Mouse (Mus musculus) intestine, postnatal 0 days (tissue): ENCODE results near the gene Bcap31. TPM values are rescaled to one million over a fixed set of nuclear protein-coding genes. Genes with fewer than 3 reads are reported as not detected.

ENCODE experiments used
- ATAC-seq: fragments of 200-750 bp; cut with Nextera tagmentation; 2 replicates; pipeline ENCODE4 v1.8.0; 2017; ENCODE audit warnings: mild to moderate bottlenecking, moderate TSS enrichment, moderate library complexity
- H3K27ac ChIP-seq: fragments of 300-500 bp; sonication (generic); 2 replicates; pipeline ENCODE4 v1.5.1; 2014; ENCODE audit warnings: mild to moderate bottlenecking, low read depth, low read length, moderate library complexity
- H3K27me3 ChIP-seq: fragments of 300-500 bp; sonication (generic); replicated peaks from 2 replicates; pipeline ENCODE4 v1.6.1; 2014; ENCODE audit warnings: low read length, mixed read lengths; ENCODE audit not compliant: control insufficient read depth, insufficient read depth
- H3K36me3 ChIP-seq: fragments of 300-500 bp; sonication (generic); 2 replicates; pipeline ENCODE4 v1.6.1; 2014; ENCODE audit warnings: mild to moderate bottlenecking, moderate library complexity; ENCODE audit not compliant: control insufficient read depth, insufficient read depth
- H3K4me1 ChIP-seq: fragments of 300-500 bp; sonication (generic); replicated peaks from 2 replicates; pipeline ENCODE4 v1.6.1; 2014; ENCODE audit warnings: antibody characterized with exemption, low read length, mixed read lengths; ENCODE audit not compliant: control insufficient read depth, insufficient read depth
- H3K4me2 ChIP-seq: fragments of 300-500 bp; sonication (generic); replicated peaks from 2 replicates; pipeline ENCODE4 v1.6.1; 2014; ENCODE audit warnings: low read depth, mild to moderate bottlenecking, moderate library complexity
- H3K4me3 ChIP-seq: fragments of 300-500 bp; sonication (generic); 2 replicates; pipeline ENCODE4 v1.5.1; 2014; ENCODE audit warnings: low read depth, low read length
- H3K9ac ChIP-seq: fragments of 300-500 bp; sonication (generic); 2 replicates; pipeline ENCODE4 v1.6.1; 2014; ENCODE audit warnings: mild to moderate bottlenecking, low read depth, low read length
- H3K9me3 ChIP-seq: fragments of 300-500 bp; sonication (generic); 2 replicates; pipeline ENCODE4 v1.6.1; 2016; ENCODE audit warnings: mixed run types; ENCODE audit not compliant: control insufficient read depth
- CTCF ChIP-seq: sonication (generic); IDR thresholded peaks from 2 replicates; pipeline ENCODE4 v1.5.1; 2016; ENCODE audit warnings: low read depth, mild to moderate bottlenecking, control low read depth, antibody characterized with exemption, moderate library complexity
- WGBS: fragments of 180-500 bp; shearing (Covaris S2); extraction: QIAGEN DNeasy Blood & Tissue Kit; methylation state at CpG from one replicate; pipeline ENCODE4 v1.1.7; 2014; 5-methylcytosine and 5-hydroxymethylcytosine counted together
- polyA plus RNA-seq: library from polyadenylated mRNA; unstranded; fragments of >200 nt; fragmentation: Nextera tagmentation; extraction: Ambion mirVana; gene quantifications from 2 replicates; pipeline ENCODE4 v1.2.1, GENCODE M21; 2015

Bcap31 gene
- polyA plus RNA-seq, 1 experiment from 2014 or later: 382 TPM

GRCm38 (mm10) chrX:73673968-73674661 lies 41.9 kb downstream of the Bcap31 start:
- peak; percentile 20; the same call in 1 of the 2 replicates for ATAC-seq
- Histone ChIP-seq H3K4me2 (peak overlapping the region; percentile 63), H3K27me3 (no peaks in the 10 kb centered on the region), H3K9ac (peak overlapping the region; percentile 79), H3K9me3 (no peaks in the 10 kb centered on the region), H3K27ac (peak overlapping the region; percentile 85), H3K36me3 (peaks cover 3% of the 10 kb centered on the region; the same call in 1 of the 2 replicates), H3K4me1 (no peaks in the 10 kb centered on the region; the same call in 1 of the 2 replicates), H3K4me3 (peak overlapping the region; percentile 60)
- WGBS: 19% methylated on average over 20 of the region's 20 CpGs
- no peak for TF ChIP-seq CTCF

GRCm38 (mm10) chrX:73673619-73673967 lies 42.4 kb downstream of the Bcap31 start:
- Histone ChIP-seq H3K9ac (peak overlapping the region; percentile 79), H3K36me3 (no peaks in the 10 kb centered on the region; the same call in 1 of the 2 replicates), H3K9me3 (no peaks in the 10 kb centered on the region), H3K27ac (peak overlapping the region; percentile 85), H3K27me3 (no peaks in the 10 kb centered on the region), H3K4me2 (peak overlapping the region; percentile 63), H3K4me3 (peak overlapping the region; percentile 60), H3K4me1 (no peaks in the 10 kb centered on the region; the same call in 1 of the 2 replicates)
- ATAC-seq: 0 out of 2 replicates have a peak, but pooled peaks have one; percentile 0
- 19% methylated on average over 14 of the region's 42 CpGs for WGBS
- TF ChIP-seq CTCF: no peak

- Histone ChIP-seq H3K27ac (peak within 1 kb of the TSS; percentile 85), H3K36me3 (no peaks in the 10 kb centered on the region; the same call in 1 of the 2 replicates), H3K4me3 (peak within 1 kb of the TSS; percentile 60), H3K27me3 (no peaks in the 10 kb centered on the region), H3K9me3 (no peaks in the 10 kb centered on the region), H3K4me2 (peak within 1 kb of the TSS; percentile 63), H3K4me1 (no peaks in the 10 kb centered on the region; the same call in 1 of the 2 replicates), H3K9ac (peak within 1 kb of the TSS; percentile 79)
- no peak for TF ChIP-seq CTCF
- peak; percentile 71 for ATAC-seq
- 12% methylated on average over 46 of the region's 72 CpGs for WGBS
Measured at GRCm38 (mm10) chrX:73672879-73673618, 42.9 kb downstream of the Bcap31 start, which contains the start of gene Slc6a8. Gene Slc6a8, plus strand, starts transcription at chrX:73673150.

GRCm38 (mm10) chrX:73672031-73672431 lies 43.9 kb downstream of the Bcap31 start:
- Histone ChIP-seq H3K9ac (no peak overlapping the region), H3K27ac (peak overlapping the region; percentile 85; the same call in 1 of the 2 replicates), H3K4me3 (no peak overlapping the region), H3K4me2 (peak overlapping the region; percentile 63), H3K4me1 (no peaks in the 10 kb centered on the region; the same call in 1 of the 2 replicates), H3K36me3 (no peaks in the 10 kb centered on the region; the same call in 1 of the 2 replicates), H3K9me3 (no peaks in the 10 kb centered on the region), H3K27me3 (no peaks in the 10 kb centered on the region)
- TF ChIP-seq CTCF: peak; percentile 75
- WGBS: 61% methylated on average over 4 of the region's 4 CpGs
- ATAC-seq: peak; percentile 37

- Histone ChIP-seq H3K4me1 (no peaks in the 10 kb centered on the region), H3K4me3 (no peak overlapping the region), H3K36me3 (no peaks in the 10 kb centered on the region), H3K9ac (no peak overlapping the region), H3K9me3 (no peaks in the 10 kb centered on the region), H3K27ac (no peak overlapping the region), H3K4me2 (no peak overlapping the region), H3K27me3 (no peaks in the 10 kb centered on the region)
- TF ChIP-seq CTCF: peak; percentile 52
- ATAC-seq: no peak
Measured at GRCm38 (mm10) chrX:73663143-73663542, 52.8 kb downstream of the Bcap31 start.

GRCm38 (mm10) chrX:73660284-73660665 lies 55.7 kb downstream of the Bcap31 start:
- no peaks in the 10 kb centered on the region for H3K4me1 ChIP-seq
- TF ChIP-seq CTCF: no peak
- H3K9ac ChIP-seq: 0 out of 2 replicates have a peak overlapping the region, but pooled peaks have one; percentile 31

More at GRCm38 (mm10) chrX:73660284-73660665, 55.7 kb downstream of the Bcap31 start:
- Histone ChIP-seq H3K36me3 (no peaks in the 10 kb centered on the region), H3K9me3 (no peaks in the 10 kb centered on the region), H3K4me3 (peak overlapping the region; percentile 39), H3K27me3 (no peaks in the 10 kb centered on the region), H3K4me2 (peak overlapping the region; percentile 73), H3K27ac (no peak overlapping the region)
- no peak for ATAC-seq
- WGBS: 68% methylated on average over 3 of the region's 3 CpGs
